Mouse (Mus musculus) cerebellum, adult 11 months (tissue): ENCODE measurements around the gene Lbhd2.

Experiments used
- DNase-seq: peaks from one replicate; pipeline ENCODE4 v3.0.0; 2022

Lbhd2 gene

GRCm38 (mm10) chr12:111409583-111409982, 3.0 kb downstream of the Lbhd2 start:
- DNase-seq, result no peak

- DNase-seq, result no peak
Measured at GRCm38 (mm10) chr12:111411631-111412355, 5.2 kb downstream of the Lbhd2 start.

GRCm38 (mm10) chr12:111412581-111413284, 6.1 kb downstream of the Lbhd2 start:
- DNase-seq, result no peak

GRCm38 (mm10) chr12:111413300-111413699, 6.7 kb downstream of the Lbhd2 start:
- DNase-seq, result peak; percentile 84

- DNase-seq, result no peak
Measured at GRCm38 (mm10) chr12:111416921-111417779, 10.5 kb downstream of the Lbhd2 start, which contains the start of gene Exoc3l4. TSS of gene Exoc3l4 (plus strand) at chr12:111417017.

- no peak for DNase-seq
Measured at GRCm38 (mm10) chr12:111419918-111420317, 13.3 kb downstream of the Lbhd2 start.

GRCm38 (mm10) chr12:111420946-111421709, 14.5 kb downstream of the Lbhd2 start:
- no peak for DNase-seq

GRCm38 (mm10) chr12:111422852-111423251, 16.2 kb downstream of the Lbhd2 start:
- DNase-seq, result no peak

GRCm38 (mm10) chr12:111423570-111424129, 17.0 kb downstream of the Lbhd2 start:
- DNase-seq, result no peak

- DNase-seq, result no peak
Measured at GRCm38 (mm10) chr12:111424547-111424946, 17.9 kb downstream of the Lbhd2 start.

- DNase-seq, result peak; percentile 74
Measured at GRCm38 (mm10) chr12:111425258-111425657, 18.6 kb downstream of the Lbhd2 start.

- peak; percentile 89 for DNase-seq
Measured at GRCm38 (mm10) chr12:111425789-111426460, 19.3 kb downstream of the Lbhd2 start.

GRCm38 (mm10) chr12:111427438-111428113, 21.0 kb downstream of the Lbhd2 start:
- DNase-seq, result no peak

- no peak for DNase-seq
Measured at GRCm38 (mm10) chr12:111428364-111428763, 21.8 kb downstream of the Lbhd2 start.

- no peak for DNase-seq
Measured at GRCm38 (mm10) chr12:111428961-111429911, 22.6 kb downstream of the Lbhd2 start.

GRCm38 (mm10) chr12:111430049-111430867, 23.6 kb downstream of the Lbhd2 start:
- DNase-seq, result no peak

- no peak for DNase-seq
Measured at GRCm38 (mm10) chr12:111430868-111431817, 24.5 kb downstream of the Lbhd2 start.

- DNase-seq, result no peak
Measured at GRCm38 (mm10) chr12:111432097-111432496, 25.5 kb downstream of the Lbhd2 start.
